Mouse (Mus musculus) regulatory T cell (primary cell): ENCODE data around the gene Olfr1016.

ENCODE experiments used
- in situ Hi-C: fragments of 300-600 bp; cut with MboI, MseI; formaldehyde crosslinking; loops from one replicate; pipeline ENCODE4 v1.15.1; 2025; ENCODE audit warnings: high pct_unique_total_duplicates

Gene Olfr1016

GRCm38 (mm10) chr2:85802444-85802843 is at the start of gene Olfr1016:
Gene Olfr1016 (minus strand): TSS chr2:85802544.
- in situ Hi-C loops = no loop called here

GRCm38 (mm10) chr2:85846730-85847129 is 44.4 kb upstream of the Olfr1016 start, which contains the start of gene Olfr1020:
Gene Olfr1020 (plus strand): TSS chr2:85847030.
- in situ Hi-C loops = no loop called here

- in situ Hi-C loops = no loop called here
Measured at GRCm38 (mm10) chr2:85845383-85845782, 43.0 kb upstream of the Olfr1016 start, which contains the start of gene Olfr1019. Gene Olfr1019 (minus strand): TSS chr2:85845483.

GRCm38 (mm10) chr2:85818179-85818578 is 15.8 kb upstream of the Olfr1016 start, which contains the start of gene Olfr1018:
Gene Olfr1018 (plus strand): TSS chr2:85818479.
- in situ Hi-C loops = no loop called here

GRCm38 (mm10) chr2:85804501-85804900 is 2.2 kb upstream of the Olfr1016 start:
- in situ Hi-C loops = no loop called here

GRCm38 (mm10) chr2:85792331-85792730 is 10.0 kb downstream of the Olfr1016 start:
- in situ Hi-C loops = no loop called here

GRCm38 (mm10) chr2:85781717-85782116 is 20.6 kb downstream of the Olfr1016 start, which contains the start of gene Olfr1015:
Gene Olfr1015 (plus strand): TSS chr2:85782017.
- in situ Hi-C loops = no loop called here

- in situ Hi-C loops = no loop called here
Measured at GRCm38 (mm10) chr2:85772413-85772812, 29.9 kb downstream of the Olfr1016 start, which contains the start of gene Olfr1014. Gene Olfr1014 (plus strand): TSS chr2:85772713.

GRCm38 (mm10) chr2:85766798-85767197 is 35.5 kb downstream of the Olfr1016 start, which contains the start of gene Olfr1013:
Gene Olfr1013 (plus strand): TSS chr2:85767098.
- in situ Hi-C loops = no loop called here

GRCm38 (mm10) chr2:85762666-85763065 is 39.7 kb downstream of the Olfr1016 start, which contains the start of gene Olfr1012:
Gene Olfr1012 (minus strand): TSS chr2:85762766.
- in situ Hi-C loops = no loop called here

- in situ Hi-C loops = no loop called here
Measured at GRCm38 (mm10) chr2:85753822-85754221, 48.5 kb downstream of the Olfr1016 start.
